Mouse (Mus musculus): ENCODE data around the gene Wnt9b.

Wnt9b gene

DNA sequence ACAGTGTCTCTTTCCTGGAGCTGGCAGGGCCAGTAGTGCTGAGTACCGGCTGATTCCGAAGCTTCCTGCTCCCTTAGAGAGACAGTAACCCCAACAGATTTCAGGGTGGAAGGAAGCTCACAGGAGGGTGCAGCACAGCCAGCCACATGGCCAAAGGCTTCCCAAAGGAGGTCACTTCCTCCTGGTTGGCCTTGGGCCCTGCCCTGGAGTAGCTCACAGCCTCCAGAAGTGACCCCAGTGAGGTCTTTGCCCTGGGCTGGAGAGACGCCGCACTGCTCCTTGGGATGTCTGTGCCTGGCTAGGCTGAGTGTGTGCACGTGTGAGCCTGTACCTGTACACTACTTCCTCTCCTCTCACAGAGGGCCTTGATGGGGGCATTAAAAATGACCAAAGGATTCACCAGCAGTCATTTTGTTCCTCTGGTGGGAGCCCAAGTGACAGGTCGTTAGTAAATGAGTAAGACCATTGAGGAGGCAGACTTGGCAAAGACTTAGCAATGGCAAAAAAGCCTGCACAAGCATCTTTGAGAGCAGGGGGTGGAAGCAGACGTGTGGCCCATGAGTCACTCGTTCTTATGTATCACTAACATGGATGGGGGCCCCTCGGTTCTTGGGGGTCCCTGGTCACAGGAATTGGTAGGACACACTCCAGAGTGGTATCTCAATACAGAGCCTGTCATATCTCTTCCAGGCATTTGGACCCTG lies 20.2 kb downstream of the Wnt9b start:
- no peak for DNase-seq

DNA sequence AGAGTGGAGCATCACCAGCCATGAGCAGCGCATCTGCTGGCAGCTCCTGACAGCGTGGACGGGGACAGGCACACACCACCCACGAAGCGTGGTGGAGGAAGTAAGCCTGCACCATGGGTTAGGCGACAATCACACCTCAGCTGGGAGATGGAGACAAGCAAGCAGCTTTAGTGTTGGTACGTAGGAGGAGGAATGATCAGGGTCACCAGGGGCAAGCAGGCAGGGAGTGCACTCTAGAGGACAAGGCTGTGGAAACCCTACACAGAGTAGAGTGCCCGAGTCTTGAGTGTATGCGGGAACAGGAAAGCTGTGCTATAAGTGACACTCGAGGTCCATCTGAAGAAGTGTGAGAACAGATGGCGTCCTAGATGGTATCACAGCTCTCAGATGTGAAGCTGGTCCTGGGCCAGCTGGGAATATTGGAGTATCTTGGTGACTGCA lies 25.3 kb downstream of the Wnt9b start:
- DNase-seq, result no peak

- DNase-seq, result no peak
Measured at GRCm38 (mm10) chr11:103722040-103722481, 27.6 kb downstream of the Wnt9b start.

DNA sequence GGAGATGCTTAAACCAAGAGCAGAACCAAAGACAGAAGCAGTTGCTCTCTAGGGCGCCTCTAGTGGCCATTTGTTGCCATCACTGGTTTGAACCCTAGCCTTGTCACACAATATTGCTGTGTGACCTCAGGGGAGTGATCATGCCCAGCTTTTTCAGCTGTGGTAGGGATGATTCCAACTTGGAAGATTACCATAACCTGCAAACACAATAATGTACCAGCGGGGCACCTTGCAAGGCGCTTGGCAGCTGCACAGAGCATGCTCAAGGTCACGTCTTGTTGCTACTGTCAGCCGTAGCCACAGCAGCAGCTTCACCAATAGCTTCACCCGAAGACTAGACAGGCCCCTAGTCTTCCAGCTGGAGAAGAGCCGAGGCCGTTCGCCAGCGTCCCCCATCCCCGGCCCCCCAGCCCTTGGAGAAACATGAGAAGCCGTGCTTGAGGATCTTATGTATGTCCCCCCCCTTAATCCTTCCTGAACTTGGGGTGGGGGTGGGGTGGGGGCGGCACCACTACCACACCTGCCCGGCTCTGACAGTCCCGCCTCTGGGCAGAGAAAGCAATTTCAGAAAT lies 28.1 kb downstream of the Wnt9b start:
- peak; percentile 40 for DNase-seq

- DNase-seq, result no peak
Measured at GRCm38 (mm10) chr11:103719436-103719835, 30.2 kb downstream of the Wnt9b start.

DNA sequence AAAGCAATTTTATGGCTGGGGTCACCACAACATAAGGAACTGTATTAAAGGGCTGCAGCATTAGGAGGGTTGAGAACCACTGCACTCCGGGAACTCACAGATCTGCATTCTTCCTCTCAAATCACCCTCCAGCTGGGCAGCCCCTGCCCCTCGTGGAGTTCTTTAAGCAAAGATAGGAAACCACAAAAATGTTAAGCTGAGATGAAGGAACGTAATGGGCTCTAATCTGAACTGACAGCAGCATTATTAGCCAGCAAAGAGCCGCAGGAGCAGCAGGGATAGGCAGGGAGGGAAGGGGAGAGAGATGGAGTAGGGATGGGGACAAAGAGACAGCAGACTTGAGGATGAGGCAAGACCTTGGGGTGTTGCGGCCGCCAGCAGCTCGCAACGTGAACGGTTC lies 32.6 kb downstream of the Wnt9b start:
- no peak for DNase-seq

GRCm38 (mm10) chr11:103714074-103714473 lies 35.5 kb downstream of the Wnt9b start:
- DNase-seq, result no peak

DNA sequence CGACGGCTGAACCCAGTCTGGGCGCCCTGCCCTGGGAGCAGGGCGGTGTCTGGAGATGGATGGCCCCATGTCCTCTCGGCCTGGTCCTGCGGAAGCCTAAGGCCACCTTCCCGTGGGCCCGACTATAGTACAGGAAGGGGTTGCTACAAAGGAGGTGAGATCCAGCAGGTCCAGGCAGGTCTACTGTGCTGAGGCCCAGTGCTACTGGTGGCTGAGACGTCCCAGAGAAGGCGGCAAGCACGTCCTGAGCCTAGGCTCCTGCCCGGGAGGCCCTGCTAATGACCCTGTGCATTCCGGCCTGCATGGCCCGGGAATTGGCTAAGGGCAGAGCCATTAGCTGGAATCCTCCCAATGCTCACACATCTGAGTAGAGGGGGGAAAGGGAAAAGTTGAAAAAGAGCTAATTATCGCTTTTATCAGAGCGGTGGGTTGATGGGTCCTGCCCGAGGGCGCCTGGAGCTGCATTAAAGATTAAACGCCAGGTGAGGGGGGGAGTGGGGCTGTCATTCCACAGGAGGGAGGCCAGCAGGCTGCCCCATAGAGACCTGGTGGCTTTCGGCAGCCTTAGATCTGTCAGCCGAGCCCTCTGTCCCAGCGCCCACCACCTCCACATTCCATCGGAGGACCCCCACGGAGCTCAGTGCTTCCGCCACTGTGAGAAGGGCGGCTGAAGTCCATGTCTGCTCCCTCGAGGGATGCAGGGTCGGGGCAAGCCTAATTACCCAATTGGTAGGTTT lies 37.6 kb downstream of the Wnt9b start:
- DNase-seq, result no peak

GRCm38 (mm10) chr11:103709982-103710381 lies 39.6 kb downstream of the Wnt9b start:
- no peak for DNase-seq

- DNase-seq, result peak; percentile 76
Measured at GRCm38 (mm10) chr11:103707005-103707404, 42.6 kb downstream of the Wnt9b start.

DNA sequence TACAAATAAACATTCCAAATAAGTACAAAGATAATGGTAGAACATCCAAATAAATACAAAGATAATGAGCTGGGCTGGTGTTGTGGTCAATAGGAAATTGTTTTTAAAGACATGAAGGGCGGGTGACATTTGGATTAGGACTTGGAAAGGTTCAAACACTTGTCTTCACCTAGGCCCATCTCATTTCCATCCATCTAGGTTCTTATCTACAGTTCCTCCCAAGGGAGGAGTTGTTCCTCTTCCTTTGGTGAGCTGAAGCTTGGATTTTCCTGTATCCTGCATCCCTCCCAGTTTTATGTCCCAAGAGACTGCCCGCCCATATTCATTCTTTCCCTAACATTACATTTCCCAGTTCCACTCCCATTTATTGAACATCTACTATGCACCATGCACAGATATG lies 51.4 kb downstream of the Wnt9b start:
- DNase-seq, result no peak

- peak; percentile 93 for DNase-seq
Measured at GRCm38 (mm10) chr11:103697565-103698176, 52.0 kb downstream of the Wnt9b start, which contains the start of gene Gosr2. Gene Gosr2, minus strand, starts transcription at chr11:103697898.

- no peak for DNase-seq
Measured at GRCm38 (mm10) chr11:103696851-103697564, 52.6 kb downstream of the Wnt9b start.

GRCm38 (mm10) chr11:103693241-103693640 lies 56.4 kb downstream of the Wnt9b start:
- DNase-seq, result no peak

DNA sequence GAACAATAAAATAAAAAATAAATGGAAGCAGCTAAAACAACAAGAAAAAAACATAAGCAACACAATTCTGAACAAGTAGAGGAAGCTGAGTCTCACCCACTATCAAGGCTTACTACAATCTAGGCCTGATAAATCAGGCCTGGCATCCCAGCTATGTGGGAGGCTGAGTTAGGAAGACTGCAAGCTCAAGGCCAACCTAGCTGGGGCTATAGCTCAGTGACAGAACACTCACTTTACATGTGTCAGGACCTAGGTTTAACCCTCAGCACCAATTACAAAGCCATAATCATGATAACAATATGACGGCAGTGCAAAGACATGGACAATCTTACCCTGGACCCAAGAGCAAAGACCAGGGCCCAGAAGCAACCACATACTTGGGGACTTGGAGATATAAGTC lies 58.6 kb downstream of the Wnt9b start:
- DNase-seq, result no peak

DNA sequence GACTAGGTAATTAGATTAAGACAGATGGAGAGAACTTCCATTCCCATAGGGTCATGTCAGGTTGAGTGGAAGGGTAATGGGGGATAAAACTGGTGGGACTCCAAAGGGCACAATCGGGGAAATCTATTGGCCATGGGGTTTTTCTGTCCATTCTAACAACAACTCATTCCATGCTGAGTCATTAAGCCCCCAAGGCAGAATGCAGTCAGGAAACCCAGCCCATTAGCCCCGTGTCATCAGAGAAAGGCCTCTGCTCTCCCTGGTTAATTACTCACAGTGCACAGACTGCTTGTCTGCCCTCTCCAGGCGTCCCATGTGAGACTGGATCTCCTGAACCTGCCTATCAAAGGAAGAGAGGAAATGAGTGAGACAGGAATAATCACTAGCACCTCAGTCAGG lies 60.6 kb downstream of the Wnt9b start:
- no peak for DNase-seq

DNA sequence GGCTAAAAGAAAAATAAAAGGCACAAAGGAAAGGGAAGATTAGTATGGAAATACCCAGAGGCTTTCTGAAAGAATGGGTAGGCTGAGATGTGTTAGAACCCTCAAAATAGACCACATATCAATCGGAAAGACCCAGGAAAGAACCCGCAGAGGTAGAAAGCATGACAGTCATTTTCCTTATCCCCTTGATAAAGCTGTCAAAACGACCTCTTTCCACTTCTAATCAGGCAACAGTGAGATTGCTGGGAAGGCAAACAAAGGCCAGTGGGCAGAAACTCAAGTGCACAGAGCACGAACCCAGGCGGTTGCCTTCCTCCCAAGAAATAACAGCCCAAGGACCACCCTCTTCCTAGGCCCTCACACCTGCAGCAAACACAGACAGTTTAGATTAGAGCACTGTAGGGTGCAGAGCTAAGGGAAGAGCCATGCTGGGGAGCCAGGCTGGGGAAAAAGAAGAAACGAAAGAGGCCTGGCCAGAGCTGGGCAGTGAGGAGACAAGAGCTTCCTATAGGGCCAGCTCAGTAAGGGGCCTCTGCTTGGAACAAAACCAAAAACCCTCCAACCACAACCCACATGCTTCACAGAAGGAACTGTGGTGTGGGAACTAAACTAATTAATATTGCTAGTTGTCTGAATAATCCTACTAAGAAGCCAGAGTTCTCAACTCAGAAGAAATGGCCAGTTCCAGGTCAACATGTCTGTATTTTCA lies 61.2 kb downstream of the Wnt9b start:
- no peak for DNase-seq

DNA sequence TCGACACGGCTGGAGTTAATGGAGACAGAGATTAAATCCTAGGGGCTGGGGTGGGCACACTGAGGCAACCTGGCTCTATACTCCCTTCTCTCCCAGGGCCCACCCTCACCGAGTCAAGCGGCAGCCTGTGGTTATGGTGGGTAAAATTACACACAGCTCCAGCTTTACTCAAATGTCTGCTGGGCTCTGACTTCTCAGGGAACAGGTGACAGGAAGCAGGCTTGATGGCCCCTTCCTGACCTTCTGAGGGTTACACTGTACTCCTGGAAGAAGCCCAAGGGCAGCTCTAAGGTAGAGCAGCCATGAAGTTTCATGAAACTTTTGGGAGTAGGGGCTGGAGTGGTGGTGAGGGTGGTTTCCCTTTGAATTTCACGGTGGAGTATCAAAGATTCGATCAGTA lies 62.9 kb downstream of the Wnt9b start:
- no peak for DNase-seq

DNA sequence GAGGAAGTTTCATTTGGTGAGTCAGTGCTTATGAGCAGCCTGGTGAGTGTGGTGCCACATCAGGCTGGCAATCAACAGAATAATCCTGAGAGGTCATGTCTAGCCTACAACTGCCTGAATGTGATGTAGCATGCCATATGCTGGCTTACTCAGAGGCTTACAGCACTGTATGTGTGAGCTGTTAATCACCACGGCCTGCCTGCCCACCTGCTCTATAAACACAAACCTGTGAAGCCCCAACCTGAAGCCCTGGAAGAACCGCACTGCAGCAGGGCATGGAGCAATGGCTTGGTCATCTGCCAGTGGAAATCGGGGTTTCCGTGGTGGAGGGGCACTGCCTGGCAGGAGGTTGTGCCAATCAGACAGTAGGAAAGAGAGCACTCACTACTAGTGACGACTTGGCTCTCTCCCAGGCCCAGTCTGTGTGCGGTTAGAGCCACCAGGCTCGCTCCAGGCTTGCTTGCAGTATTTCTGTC lies 64.3 kb downstream of the Wnt9b start:
- no peak for DNase-seq

DNA sequence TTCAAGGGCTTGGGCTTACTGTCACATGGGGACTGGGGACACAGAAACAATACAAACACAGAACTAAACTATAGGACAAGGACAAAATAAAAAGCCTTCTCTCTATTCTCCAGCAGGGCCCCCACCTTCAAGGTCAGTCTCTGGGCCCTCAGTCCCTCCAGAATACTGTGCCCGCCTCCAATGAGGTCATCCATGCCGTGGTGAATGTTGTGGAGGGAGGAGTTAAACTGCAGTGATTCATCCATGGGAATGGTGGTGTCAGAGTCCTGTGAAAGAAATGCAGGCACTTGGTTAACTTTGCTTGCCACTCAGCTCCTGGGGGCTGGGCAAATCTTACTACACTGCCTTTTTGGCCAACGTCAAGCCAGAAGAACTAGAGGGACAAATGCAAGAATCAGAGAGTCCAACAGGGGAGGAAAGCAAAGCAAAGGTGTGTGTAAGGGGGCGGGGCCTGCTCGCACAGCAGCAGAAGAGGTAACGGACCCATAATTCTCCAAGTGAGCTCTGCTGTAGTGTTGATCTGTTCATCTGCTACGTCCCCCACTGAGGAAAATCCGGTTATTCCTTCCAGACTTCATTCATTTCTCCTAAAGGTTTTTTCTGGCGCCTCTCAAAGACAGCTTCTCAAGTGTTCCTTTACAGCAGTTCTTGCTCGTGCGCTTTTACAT lies 65.8 kb downstream of the Wnt9b start:
- DNase-seq, result no peak
